Mouse (Mus musculus) hindbrain, embryonic 10.5 days (tissue): ENCODE data around the gene Gm42669. TPM values are rescaled to one million over a fixed set of nuclear protein-coding genes. Genes with fewer than 3 reads are reported as not detected.

Source experiments
- DNase-seq: peaks from one replicate; pipeline ENCODE4 v3.0.0-alpha.2; 2017; ENCODE audit warnings: low spot score
- H3K27ac ChIP-seq: fragments of 300-500 bp; sonication (generic); 2 replicates; pipeline ENCODE4 v1.5.1; 2016; ENCODE audit warnings: mild to moderate bottlenecking, moderate library complexity
- H3K27me3 ChIP-seq: fragments of 300-500 bp; sonication (generic); 2 replicates; pipeline ENCODE4 v1.6.1; 2016; ENCODE audit warnings: mild to moderate bottlenecking; ENCODE audit not compliant: poor library complexity, insufficient read depth, severe bottlenecking
- H3K36me3 ChIP-seq: fragments of 300-500 bp; sonication (generic); 2 replicates; pipeline ENCODE4 v1.6.1; 2016; ENCODE audit warnings: mild to moderate bottlenecking, moderate library complexity
- H3K4me1 ChIP-seq: fragments of 300-500 bp; sonication (generic); replicated peaks from 2 replicates; pipeline ENCODE4 v1.6.1; 2016; ENCODE audit warnings: mild to moderate bottlenecking
- H3K4me3 ChIP-seq: fragments of 300-500 bp; sonication (generic); 2 replicates; pipeline ENCODE4 v1.5.1; 2016; ENCODE audit warnings: mild to moderate bottlenecking, moderate library complexity
- H3K9me3 ChIP-seq: fragments of 300-500 bp; sonication (generic); 2 replicates; pipeline ENCODE4 v1.6.1; 2016; ENCODE audit warnings: mild to moderate bottlenecking, moderate library complexity
- WGBS: fragments of 180-500 bp; shearing (Covaris S2); methylation state at CpG from one replicate; pipeline ENCODE4 v1.1.7; 2016; 5-methylcytosine and 5-hydroxymethylcytosine counted together
- polyA plus RNA-seq: library from polyadenylated mRNA; unstranded; fragments of >200 nt; fragmentation: Nextera tagmentation; extraction: Ambion mirVana; gene quantifications from 2 replicates; pipeline ENCODE4 v1.2.1, GENCODE M21; 2016

Gm42669 gene
- polyA plus RNA-seq, 1 experiment from 2014 or later, result 0.29 TPM

- Histone ChIP-seq H3K4me3 (no peak overlapping the region), H3K27ac (peak overlapping the region; percentile 50), H3K9me3 (peaks cover 3% of the 10 kb centered on the region; the same call in 1 of the 2 replicates), H3K36me3 (peaks cover 5% of the 10 kb centered on the region; the same call in 1 of the 2 replicates), H3K27me3 (no peaks in the 10 kb centered on the region), H3K4me1 (peaks cover 5% of the 10 kb centered on the region; the same call in 1 of the 2 replicates)
- peak; percentile 15 for DNase-seq
- WGBS, result 67% methylated on average over 10 of the region's 10 CpGs
Observed at GRCm38 (mm10) chr5:107497519-107498501, 9.6 kb upstream of the Gm42669 start.

GRCm38 (mm10) chr5:107498806-107499310 lies 8.6 kb upstream of the Gm42669 start:
- 66% methylated on average over 5 of the region's 5 CpGs for WGBS
- Histone ChIP-seq H3K4me3 (0 out of 2 replicates have a peak overlapping the region, but pooled peaks have one; percentile 11), H3K9me3 (peaks cover 3% of the 10 kb centered on the region; the same call in 1 of the 2 replicates), H3K27me3 (no peaks in the 10 kb centered on the region), H3K4me1 (peaks cover 5% of the 10 kb centered on the region; the same call in 1 of the 2 replicates), H3K27ac (no peak overlapping the region), H3K36me3 (peaks cover 10% of the 10 kb centered on the region)
- no peak for DNase-seq

GRCm38 (mm10) chr5:107499891-107500535 lies 7.4 kb upstream of the Gm42669 start:
- H3K4me1 ChIP-seq, result peaks cover 5% of the 10 kb centered on the region; the same call in 1 of the 2 replicates
- no peaks in the 10 kb centered on the region for H3K27me3 ChIP-seq
- H3K9me3 ChIP-seq, result no peaks in the 10 kb centered on the region
- no peak overlapping the region for H3K4me3 ChIP-seq
- DNase-seq, result no peak
- peaks cover 8% of the 10 kb centered on the region; the same call in 1 of the 2 replicates for H3K36me3 ChIP-seq
- no peak overlapping the region for H3K27ac ChIP-seq
- 93% methylated on average over 5 of the region's 5 CpGs for WGBS

GRCm38 (mm10) chr5:107500741-107501140 lies 6.7 kb upstream of the Gm42669 start:
- Histone ChIP-seq H3K4me1 (peaks cover 5% of the 10 kb centered on the region; the same call in 1 of the 2 replicates), H3K27me3 (no peaks in the 10 kb centered on the region), H3K36me3 (peaks cover 8% of the 10 kb centered on the region; the same call in 1 of the 2 replicates), H3K27ac (no peak overlapping the region), H3K4me3 (no peak overlapping the region), H3K9me3 (no peaks in the 10 kb centered on the region)
- no peak for DNase-seq
- WGBS, result 88% methylated on average over 1 of the region's 1 CpGs

DNA sequence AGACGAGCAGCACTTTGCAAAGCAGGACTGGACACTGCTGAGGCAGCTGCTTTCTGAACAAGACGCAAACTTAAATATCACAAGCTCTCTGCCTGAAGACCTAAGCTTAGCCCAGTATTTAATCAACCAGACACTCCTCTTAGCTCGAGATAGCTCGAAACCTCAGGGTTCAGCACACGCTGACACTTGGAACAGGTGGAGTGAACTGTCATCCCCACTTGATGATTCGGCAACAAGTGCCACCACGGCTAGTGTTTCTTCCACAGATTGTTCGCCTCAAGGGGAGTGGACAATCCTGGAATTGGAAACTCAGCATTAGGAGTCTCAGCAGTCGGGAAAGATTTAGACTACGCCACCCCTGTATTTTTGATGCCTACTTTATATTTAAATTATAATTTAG lies 3.1 kb downstream of the Gm42669 start:
- DNase-seq, result no peak
- H3K36me3 ChIP-seq, result peaks cover 14% of the 10 kb centered on the region; the same call in 1 of the 2 replicates
- H3K9me3 ChIP-seq, result no peaks in the 10 kb centered on the region
- no peak overlapping the region for H3K4me3 ChIP-seq
- H3K27me3 ChIP-seq, result no peaks in the 10 kb centered on the region
- 88% methylated on average over 10 of the region's 10 CpGs for WGBS
- no peaks in the 10 kb centered on the region for H3K4me1 ChIP-seq
- H3K27ac ChIP-seq, result no peak overlapping the region

- DNase-seq, result no peak
- Histone ChIP-seq H3K4me3 (no peak overlapping the region), H3K27me3 (no peaks in the 10 kb centered on the region), H3K36me3 (peaks cover 14% of the 10 kb centered on the region; the same call in 1 of the 2 replicates), H3K27ac (no peak overlapping the region), H3K4me1 (no peaks in the 10 kb centered on the region), H3K9me3 (no peaks in the 10 kb centered on the region)
- WGBS, result 62% methylated on average over 2 of the region's 2 CpGs
Observed at GRCm38 (mm10) chr5:107511326-107511725, 3.9 kb downstream of the Gm42669 start.

GRCm38 (mm10) chr5:107513583-107513982 lies 6.2 kb downstream of the Gm42669 start:
- Histone ChIP-seq H3K4me3 (no peak overlapping the region), H3K9me3 (no peaks in the 10 kb centered on the region), H3K36me3 (no peaks in the 10 kb centered on the region), H3K27ac (no peak overlapping the region), H3K4me1 (no peaks in the 10 kb centered on the region), H3K27me3 (no peaks in the 10 kb centered on the region)
- peak; percentile 38 for DNase-seq
- 52% methylated on average over 7 of the region's 7 CpGs for WGBS

GRCm38 (mm10) chr5:107515453-107515852 lies 8.0 kb downstream of the Gm42669 start:
- no peak for DNase-seq
- H3K27ac ChIP-seq, result no peak overlapping the region
- no peaks in the 10 kb centered on the region for H3K4me1 ChIP-seq
- H3K4me3 ChIP-seq, result no peak overlapping the region
- H3K36me3 ChIP-seq, result no peaks in the 10 kb centered on the region
- no peaks in the 10 kb centered on the region for H3K27me3 ChIP-seq
- H3K9me3 ChIP-seq, result no peaks in the 10 kb centered on the region
- WGBS, result 89% methylated on average over 3 of the region's 3 CpGs

- Histone ChIP-seq H3K36me3 (no peaks in the 10 kb centered on the region), H3K27me3 (no peaks in the 10 kb centered on the region), H3K4me1 (no peaks in the 10 kb centered on the region), H3K27ac (no peak overlapping the region), H3K4me3 (no peak overlapping the region), H3K9me3 (no peaks in the 10 kb centered on the region)
- no peak for DNase-seq
- 89% methylated on average over 1 of the region's 1 CpGs for WGBS
Observed at GRCm38 (mm10) chr5:107516087-107516486, 8.7 kb downstream of the Gm42669 start.

DNA sequence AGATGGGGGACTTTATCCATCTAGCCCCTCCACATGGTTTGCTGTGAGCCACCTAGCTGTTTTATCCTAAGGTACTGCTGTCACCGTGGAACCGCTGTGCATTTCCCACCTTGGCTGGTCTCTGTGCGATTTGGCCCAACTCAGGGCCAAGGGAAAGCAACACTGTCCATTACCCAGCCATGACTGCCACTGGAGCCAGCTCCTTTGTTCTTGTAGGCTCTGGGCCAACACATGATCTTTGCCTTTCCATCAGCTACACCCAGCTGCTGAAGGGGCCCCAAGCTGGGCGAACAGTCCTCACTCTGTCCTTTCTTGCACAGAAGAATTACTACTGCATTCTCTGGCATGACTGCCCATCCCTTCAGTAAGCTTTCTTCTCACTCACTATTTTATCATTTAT lies 11.2 kb downstream of the Gm42669 start:
- 93% methylated on average over 4 of the region's 4 CpGs for WGBS

DNA sequence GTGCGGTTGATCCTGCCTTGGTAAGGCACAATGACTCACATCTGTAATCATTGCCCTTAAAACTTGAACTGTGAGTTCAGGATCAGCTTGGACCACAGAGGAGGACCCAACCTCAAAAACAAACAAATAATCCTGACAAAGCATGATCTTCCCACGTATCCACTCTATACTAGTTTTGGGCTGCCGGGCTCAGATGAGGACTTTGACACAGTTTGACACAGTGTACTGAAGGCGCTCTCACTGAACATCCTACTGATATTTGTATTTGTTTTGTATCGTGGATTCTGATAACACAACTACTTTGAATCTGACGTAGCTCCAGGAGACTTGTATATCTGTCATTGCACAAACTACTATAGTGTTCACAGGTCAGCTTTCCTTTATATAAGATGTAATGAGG lies 14.0 kb downstream of the Gm42669 start:
- 94% methylated on average over 6 of the region's 6 CpGs for WGBS
- Histone ChIP-seq H3K4me1 (no peaks in the 10 kb centered on the region), H3K27me3 (no peaks in the 10 kb centered on the region), H3K36me3 (no peaks in the 10 kb centered on the region), H3K9me3 (no peaks in the 10 kb centered on the region), H3K27ac (no peak overlapping the region), H3K4me3 (no peak overlapping the region)
- DNase-seq, result no peak

More for the DNA sequence above, 11.2 kb downstream of the Gm42669 start:
- H3K36me3 ChIP-seq, result no peaks in the 10 kb centered on the region
- no peaks in the 10 kb centered on the region for H3K27me3 ChIP-seq
- no peak overlapping the region for H3K4me3 ChIP-seq
- H3K27ac ChIP-seq, result no peak overlapping the region
- H3K9me3 ChIP-seq, result no peaks in the 10 kb centered on the region
- no peaks in the 10 kb centered on the region for H3K4me1 ChIP-seq
- DNase-seq, result no peak

DNA sequence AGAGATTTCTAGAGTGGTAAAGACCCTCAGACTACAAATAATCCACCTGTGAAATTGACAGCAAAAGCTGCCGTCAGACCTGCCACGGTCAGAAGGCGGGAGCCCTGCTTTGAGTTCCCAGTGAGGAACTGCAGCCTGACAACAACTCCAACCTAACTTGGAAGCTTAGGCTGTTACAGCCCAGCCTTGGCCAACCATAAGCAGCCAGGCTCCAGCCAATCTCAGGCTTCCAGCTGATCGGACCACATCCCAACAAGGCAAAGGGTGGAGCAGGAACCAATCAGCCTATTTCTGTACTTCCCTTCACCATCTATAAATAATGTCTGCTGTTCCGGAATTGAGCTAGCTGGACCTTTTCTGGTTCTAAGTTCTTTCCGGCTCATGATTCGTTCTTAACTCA lies 14.5 kb downstream of the Gm42669 start:
- no peaks in the 10 kb centered on the region for H3K4me1 ChIP-seq
- no peaks in the 10 kb centered on the region for H3K36me3 ChIP-seq
- no peaks in the 10 kb centered on the region for H3K27me3 ChIP-seq
- 87% methylated on average over 7 of the region's 7 CpGs for WGBS
- H3K9me3 ChIP-seq, result no peaks in the 10 kb centered on the region
- no peak overlapping the region for H3K27ac ChIP-seq
- DNase-seq, result no peak
- H3K4me3 ChIP-seq, result no peak overlapping the region
